7 mouse cellular contexts compared by ENCODE assay signal in the genomic region with DNA sequence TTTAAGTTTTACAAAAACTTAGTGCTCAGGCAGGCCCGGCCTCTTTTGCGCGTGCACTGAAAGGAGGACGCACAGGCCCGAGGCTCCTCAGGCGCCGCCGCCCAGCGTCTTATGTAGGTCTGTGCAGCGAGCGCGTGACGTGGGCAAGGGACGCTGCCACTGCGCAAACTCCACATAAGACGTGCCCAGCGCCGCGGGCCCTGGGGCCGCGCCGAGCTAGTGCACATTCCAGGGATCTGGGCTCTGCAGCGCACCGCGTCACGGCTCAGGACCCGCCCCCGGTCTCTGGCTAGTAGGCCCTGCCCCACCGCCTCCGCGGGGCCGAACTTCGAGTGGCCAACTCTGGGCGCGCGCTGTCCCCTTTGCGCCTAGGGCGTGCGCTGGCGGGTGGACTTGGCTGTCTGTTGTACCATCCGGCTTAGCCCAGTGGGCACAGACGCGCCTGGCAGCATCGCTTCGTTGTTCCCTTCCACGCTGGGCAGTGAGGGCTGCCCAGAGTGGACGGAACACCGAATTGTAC. TPM values are rescaled to one million over a fixed set of nuclear protein-coding genes. Genes with fewer than 3 reads are reported as not detected.
A peak's percentile ranks its signal among the peaks of the same experiment; 100 is the strongest.
DNase-seq lines count a peak whose midpoint lies in the region; ATAC-seq and TF ChIP-seq lines count a peak whose summit lies in the region.

No protein-coding gene starts in this region.

- H3K9me3 ChIP-seq in embryonic facial prominence, embryonic 10.5 days = no peaks in the 10 kb centered on the region
- no peaks in the 10 kb centered on the region for H3K9me3 ChIP-seq in intestine, postnatal 0 days (ENCODE audit: control insufficient read depth)
- H3K9me3 ChIP-seq in limb, embryonic 10.5 days (replicated peaks) = no peaks in the 10 kb centered on the region
- no peaks in the 10 kb centered on the region for H3K9me3 ChIP-seq in midbrain, embryonic 13.5 days

- H3K4me1 ChIP-seq in embryonic facial prominence, embryonic 10.5 days = peaks cover 71% of the 10 kb centered on the region
- H3K4me1 ChIP-seq in intestine, postnatal 0 days (replicated peaks; ENCODE audit: control insufficient read depth, insufficient read depth, low read length) = 0 out of 2 replicates have a peak, but pooled peaks cover 6% of the 10 kb centered on the region
- peaks cover 61% of the 10 kb centered on the region for H3K4me1 ChIP-seq in limb, embryonic 10.5 days
- H3K4me1 ChIP-seq in midbrain, embryonic 13.5 days (replicated peaks) = peaks cover 59% of the 10 kb centered on the region

- H3K36me3 ChIP-seq in embryonic facial prominence, embryonic 10.5 days (replicated peaks) = peaks cover 18% of the 10 kb centered on the region
- H3K36me3 ChIP-seq in intestine, postnatal 0 days (ENCODE audit: control insufficient read depth, insufficient read depth) = peaks cover 27% of the 10 kb centered on the region
- H3K36me3 ChIP-seq in limb, embryonic 10.5 days = peaks cover 20% of the 10 kb centered on the region
- H3K36me3 ChIP-seq in midbrain, embryonic 13.5 days = peaks cover 6% of the 10 kb centered on the region; the same call in 1 of the 2 replicates

- peaks cover 4% of the 10 kb centered on the region for H3K27me3 ChIP-seq in embryonic facial prominence, embryonic 10.5 days (replicated peaks; ENCODE audit: low read depth, poor library complexity, severe bottlenecking)
- no peaks in the 10 kb centered on the region for H3K27me3 ChIP-seq in intestine, postnatal 0 days (replicated peaks; ENCODE audit: control insufficient read depth, insufficient read depth, low read length)
- H3K27me3 ChIP-seq in limb, embryonic 10.5 days (ENCODE audit: low read depth, poor library complexity, severe bottlenecking) = peaks cover 4% of the 10 kb centered on the region; the same call in 1 of the 2 replicates
- H3K27me3 ChIP-seq in midbrain, embryonic 13.5 days = no peaks in the 10 kb centered on the region

- peak overlapping the region; percentile 97 for H3K27ac ChIP-seq in embryonic facial prominence, embryonic 10.5 days (replicated peaks)
- H3K27ac ChIP-seq in intestine, postnatal 0 days (ENCODE audit: low read depth, low read length) = peak overlapping the region; percentile 98
- H3K27ac ChIP-seq in limb, embryonic 10.5 days = peak overlapping the region; percentile 98
- peak overlapping the region; percentile 99 for H3K27ac ChIP-seq in midbrain, embryonic 13.5 days

- peak; percentile 82 for ATAC-seq in intestine, postnatal 0 days
- peak; percentile 91 for ATAC-seq in midbrain, embryonic 13.5 days

- under 1% methylated on average over 48 of the region's 48 CpGs for WGBS in embryonic facial prominence, embryonic 10.5 days
- WGBS in intestine, postnatal 0 days = under 1% methylated on average over 48 of the region's 48 CpGs
- under 1% methylated on average over 48 of the region's 48 CpGs for WGBS in limb, embryonic 10.5 days
- WGBS in midbrain, embryonic 13.5 days = under 1% methylated on average over 48 of the region's 48 CpGs

- H3K9ac ChIP-seq in intestine, postnatal 0 days (ENCODE audit: low read depth, low read length) = peak overlapping the region; percentile 100
- peak overlapping the region; percentile 100 for H3K9ac ChIP-seq in midbrain, embryonic 13.5 days (replicated peaks)

- peak overlapping the region; percentile 99 for H3K4me3 ChIP-seq in embryonic facial prominence, embryonic 10.5 days
- peak overlapping the region; percentile 65 for H3K4me3 ChIP-seq in intestine, postnatal 0 days (ENCODE audit: low read depth, low read length)
- H3K4me3 ChIP-seq in limb, embryonic 10.5 days = peak overlapping the region; percentile 100
- peak overlapping the region; percentile 100 for H3K4me3 ChIP-seq in midbrain, embryonic 13.5 days (replicated peaks)

- peak; percentile 99 for DNase-seq in adrenal gland, postnatal 10 days
- peak; percentile 98 for DNase-seq in embryonic facial prominence, embryonic 10.5 days (ENCODE audit: low spot score)
- peak; percentile 89 for DNase-seq in gonadal fat pad, adult 2 months (ENCODE audit: low read depth)
- peak; percentile 97 for DNase-seq in limb, embryonic 10.5 days (ENCODE audit: low spot score)
- peak; percentile 81 for DNase-seq in spleen, adult 12 weeks (ENCODE audit: low spot score)

- H3K4me2 ChIP-seq in intestine, postnatal 0 days (replicated peaks; ENCODE audit: low read depth) = peak overlapping the region; percentile 78
- peak overlapping the region; percentile 70 for H3K4me2 ChIP-seq in midbrain, embryonic 13.5 days (replicated peaks)

- peak; percentile 63 for TF ChIP-seq CTCF in intestine, postnatal 0 days (IDR thresholded peaks at IDR 0.05; ENCODE audit: low read depth)

RNA-seq across cellular contexts. Expression of gene Irf2bp2, which starts 0.8 kb away (rescaled TPM):
- total RNA-seq in adrenal gland, postnatal 10 days (2021) = 100 to 1,000 TPM in 1 of 2 experiments, 10 to 100 TPM in 1; 91.0 to 110 TPM
- 4.5 and 5.4 TPM in 2 replicates for polyA plus RNA-seq in embryonic facial prominence, embryonic 10.5 days (2016; fragmentation: Nextera tagmentation; extraction: Ambion mirVana)
- polyA plus RNA-seq in gonadal fat pad, adult 2 months (2012; rRNA removed) = 27.2 and 44.0 TPM in 2 replicates
- polyA plus RNA-seq in intestine, postnatal 0 days (2015; fragmentation: Nextera tagmentation; extraction: Ambion mirVana) = 13.3 and 14.9 TPM in 2 replicates
- 4.2 and 4.5 TPM in 2 replicates for polyA plus RNA-seq in limb, embryonic 10.5 days (2016; fragmentation: Nextera tagmentation; extraction: Ambion mirVana)
- 8.3 and 9.2 TPM in 2 replicates for polyA plus RNA-seq in midbrain, embryonic 13.5 days (2015; fragmentation: Nextera tagmentation; extraction: Ambion mirVana)

Comparison
In these comparisons a context has a peak if more than half of its experiments do, and no peak if none do; other contexts are left out.
1. Peak in every context shown above with its lines: DNase-seq, ATAC-seq, H3K4me3 ChIP-seq and H3K27ac ChIP-seq.